Mouse (Mus musculus): ENCODE results near the gene Ppt1. TPM values are rescaled to one million over a fixed set of nuclear protein-coding genes. Genes with fewer than 3 reads are reported as not detected.

Gene Ppt1
- total and polyA plus RNA-seq, 2 experiments = 15.3 to 16.6 TPM

DNA sequence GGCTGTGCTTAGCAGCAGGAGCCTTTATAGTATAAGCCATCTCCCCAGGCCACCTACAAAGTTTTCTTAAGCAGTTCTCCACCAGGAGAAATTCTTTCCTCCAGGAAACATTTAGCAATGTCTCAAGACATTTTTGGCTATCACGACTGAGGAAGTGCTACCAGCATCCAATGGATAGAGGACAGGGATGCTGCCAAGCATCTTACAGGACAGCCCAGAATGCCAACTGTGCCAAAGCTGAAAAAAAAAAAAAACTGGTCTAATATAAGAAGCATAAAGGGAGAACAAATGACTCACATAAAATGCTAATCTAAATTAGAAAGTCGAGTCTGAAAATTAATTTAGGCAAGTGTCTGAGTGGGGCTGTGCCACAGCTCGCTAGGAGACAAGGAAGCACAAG lies 46.5 kb downstream of the Ppt1 start:
- TF ChIP-seq CTCF (IDR thresholded peaks at IDR 0.05; ENCODE audit: low read depth, low read length) = no peak
- TF ChIP-seq POLR2A (IDR thresholded peaks at IDR 0.05; ENCODE audit: extremely low read depth, insufficient read depth, low read length) = no peak

GRCm38 (mm10) chr4:122883294-122883693 lies 47.3 kb downstream of the Ppt1 start:
- peaks cover 17% of the 10 kb centered on the region for H3K4me1 ChIP-seq (ENCODE audit: control insufficient read depth, insufficient read depth, low read length)
- 82% methylated on average over 3 of the region's 3 CpGs for WGBS
- H3K27me3 ChIP-seq (ENCODE audit: control insufficient read depth, insufficient read depth, low read length) = no peaks in the 10 kb centered on the region
- H3K27ac ChIP-seq (replicated peaks; ENCODE audit: insufficient read depth, low read depth, low read length) = no peak overlapping the region
- H3K79me2 ChIP-seq (ENCODE audit: control insufficient read depth, insufficient read depth, low read length) = peaks cover 14% of the 10 kb centered on the region; the same call in 1 of the 2 replicates
- DNase-seq (ENCODE audit: extremely low read depth, low read depth, low spot score) = no peak
- H3K9ac ChIP-seq (ENCODE audit: low read depth, low read length) = no peak overlapping the region
- no peaks in the 10 kb centered on the region for H3K36me3 ChIP-seq (ENCODE audit: control insufficient read depth, insufficient read depth, low read length)
- H3K4me3 ChIP-seq (ENCODE audit: insufficient read depth, low read depth, low read length) = no peak overlapping the region
- no peak for TF ChIP-seq POLR2A (IDR thresholded peaks at IDR 0.05; ENCODE audit: extremely low read depth, insufficient read depth, low read length)
- TF ChIP-seq CTCF (IDR thresholded peaks at IDR 0.05; ENCODE audit: low read depth, low read length) = no peak

More for the DNA sequence above, 46.5 kb downstream of the Ppt1 start:
- Histone ChIP-seq H3K36me3 (ENCODE audit: control insufficient read depth, insufficient read depth, low read length) (no peaks in the 10 kb centered on the region), H3K79me2 (ENCODE audit: control insufficient read depth, insufficient read depth, low read length) (peaks cover 14% of the 10 kb centered on the region; the same call in 1 of the 2 replicates), H3K4me1 (ENCODE audit: control insufficient read depth, insufficient read depth, low read length) (peaks cover 17% of the 10 kb centered on the region), H3K9ac (ENCODE audit: low read depth, low read length) (no peak overlapping the region), H3K4me3 (ENCODE audit: insufficient read depth, low read depth, low read length) (no peak overlapping the region), H3K27ac (replicated peaks; ENCODE audit: insufficient read depth, low read depth, low read length) (no peak overlapping the region), H3K27me3 (ENCODE audit: control insufficient read depth, insufficient read depth, low read length) (no peaks in the 10 kb centered on the region)
- 79% methylated on average over 3 of the region's 3 CpGs for WGBS
- no peak for DNase-seq (ENCODE audit: extremely low read depth, low read depth, low spot score)

DNA sequence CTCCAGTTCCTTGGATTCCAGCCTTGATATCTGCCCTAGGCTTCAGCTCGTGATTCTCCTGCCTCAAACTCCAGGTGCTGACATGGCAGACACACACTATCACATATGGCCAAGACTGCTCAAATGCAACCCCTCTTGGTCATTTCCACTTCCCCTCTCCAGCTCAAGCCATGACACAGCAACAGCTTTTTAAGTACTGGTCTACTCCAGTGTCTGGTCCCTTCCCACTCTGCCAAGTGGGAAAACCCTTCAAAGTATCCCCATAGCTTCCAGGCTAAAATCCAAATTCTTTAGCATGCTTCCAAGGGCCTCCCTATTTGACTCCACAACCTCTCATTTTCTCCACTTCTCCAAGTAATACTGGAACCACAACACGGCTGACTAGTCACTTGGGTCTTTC lies 48.0 kb downstream of the Ppt1 start:
- Histone ChIP-seq H3K79me2 (ENCODE audit: control insufficient read depth, insufficient read depth, low read length) (peaks cover 10% of the 10 kb centered on the region; the same call in 1 of the 2 replicates), H3K4me3 (ENCODE audit: insufficient read depth, low read depth, low read length) (no peak overlapping the region), H3K36me3 (ENCODE audit: control insufficient read depth, insufficient read depth, low read length) (no peaks in the 10 kb centered on the region), H3K9ac (ENCODE audit: low read depth, low read length) (0 out of 2 replicates have a peak overlapping the region, but pooled peaks have one; percentile 15), H3K27me3 (ENCODE audit: control insufficient read depth, insufficient read depth, low read length) (no peaks in the 10 kb centered on the region), H3K4me1 (ENCODE audit: control insufficient read depth, insufficient read depth, low read length) (peaks cover 17% of the 10 kb centered on the region), H3K27ac (replicated peaks; ENCODE audit: insufficient read depth, low read depth, low read length) (no peak overlapping the region)
- WGBS = 57% methylated on average over 2 of the region's 2 CpGs
- DNase-seq (ENCODE audit: extremely low read depth, low read depth, low spot score) = no peak
- TF ChIP-seq CTCF (IDR thresholded peaks at IDR 0.05; ENCODE audit: low read depth, low read length) = no peak
- TF ChIP-seq POLR2A (IDR thresholded peaks at IDR 0.05; ENCODE audit: extremely low read depth, insufficient read depth, low read length) = no peak

DNA sequence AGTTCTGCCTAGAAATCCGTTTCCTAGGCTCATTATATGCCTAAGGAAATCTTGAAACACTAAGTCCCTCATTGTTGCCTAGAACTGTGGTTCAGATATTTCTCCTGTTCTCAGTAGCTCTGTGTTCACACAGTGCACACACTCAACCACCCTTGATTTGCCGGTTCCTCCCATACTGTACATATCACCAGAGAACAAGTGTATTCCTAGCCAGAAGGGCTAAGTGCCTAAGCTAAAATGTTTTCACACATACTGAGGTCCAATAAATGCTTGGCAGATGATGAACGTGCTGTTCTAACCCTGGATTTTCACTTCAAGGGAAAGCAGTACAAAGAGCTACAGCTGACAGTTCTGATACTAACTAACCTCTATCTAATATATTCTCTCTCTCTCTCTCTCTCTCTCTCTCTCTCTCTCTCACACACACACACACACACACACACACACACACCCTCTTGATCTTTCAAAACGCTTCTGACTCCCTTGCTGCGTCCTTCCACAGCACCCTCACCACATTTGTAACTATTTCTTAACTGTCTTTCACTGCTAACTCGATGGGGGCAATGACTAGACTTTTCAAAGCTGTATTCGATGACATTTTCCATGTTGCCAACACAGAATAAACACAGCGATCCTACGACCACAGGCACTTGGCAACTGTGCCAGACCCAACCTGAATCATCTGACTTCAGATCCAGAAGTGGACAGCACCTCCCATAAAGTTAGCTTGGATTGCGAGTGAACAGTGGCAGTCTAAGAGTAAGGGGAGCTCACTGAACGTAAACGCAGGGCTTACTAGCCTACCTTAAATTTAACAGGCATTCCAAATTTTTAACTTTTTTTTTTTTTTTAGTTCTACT lies 48.7 kb downstream of the Ppt1 start:
- H3K9ac ChIP-seq (ENCODE audit: low read depth, low read length) = peak overlapping the region; percentile 39
- TF ChIP-seq CTCF (IDR thresholded peaks at IDR 0.05; ENCODE audit: low read depth, low read length) (no peak), POLR2A (IDR thresholded peaks at IDR 0.05; ENCODE audit: extremely low read depth, insufficient read depth, low read length) (no peak)
- DNase-seq (ENCODE audit: extremely low read depth, low read depth, low spot score) = peak; percentile 67
- H3K79me2 ChIP-seq (ENCODE audit: control insufficient read depth, insufficient read depth, low read length) = peaks cover 10% of the 10 kb centered on the region; the same call in 1 of the 2 replicates
- peak overlapping the region; percentile 74 for H3K4me3 ChIP-seq (ENCODE audit: insufficient read depth, low read depth, low read length)
- no peaks in the 10 kb centered on the region for H3K36me3 ChIP-seq (ENCODE audit: control insufficient read depth, insufficient read depth, low read length)
- H3K4me1 ChIP-seq (ENCODE audit: control insufficient read depth, insufficient read depth, low read length) = peaks cover 17% of the 10 kb centered on the region
- 0 out of 2 replicates have a peak overlapping the region, but pooled peaks have one; percentile 3 for H3K27ac ChIP-seq (replicated peaks; ENCODE audit: insufficient read depth, low read depth, low read length)
- no peaks in the 10 kb centered on the region for H3K27me3 ChIP-seq (ENCODE audit: control insufficient read depth, insufficient read depth, low read length)
- WGBS = 9% methylated on average over 12 of the region's 12 CpGs

GRCm38 (mm10) chr4:122885768-122886578 lies 49.9 kb downstream of the Ppt1 start, which contains the start of gene Cap1:
Gene Cap1 (minus strand): TSS chr4:122886056.
- peak; percentile 96 for DNase-seq (ENCODE audit: extremely low read depth, low read depth, low spot score)
- WGBS = under 1% methylated on average over 49 of the region's 49 CpGs

More at GRCm38 (mm10) chr4:122885768-122886578, 49.9 kb downstream of the Ppt1 start, which contains the start of gene Cap1:
- Histone ChIP-seq H3K9ac (ENCODE audit: low read depth, low read length) (peak within 1 kb of the TSS; percentile 82), H3K36me3 (ENCODE audit: control insufficient read depth, insufficient read depth, low read length) (no peaks in the 10 kb centered on the region), H3K4me3 (ENCODE audit: insufficient read depth, low read depth, low read length) (peak within 1 kb of the TSS; percentile 74), H3K4me1 (ENCODE audit: control insufficient read depth, insufficient read depth, low read length) (peaks cover 17% of the 10 kb centered on the region), H3K27ac (replicated peaks; ENCODE audit: insufficient read depth, low read depth, low read length) (peak within 1 kb of the TSS; percentile 94), H3K79me2 (ENCODE audit: control insufficient read depth, insufficient read depth, low read length) (peaks cover 7% of the 10 kb centered on the region; the same call in 1 of the 2 replicates), H3K27me3 (ENCODE audit: control insufficient read depth, insufficient read depth, low read length) (no peaks in the 10 kb centered on the region)
- no peak for TF ChIP-seq CTCF (IDR thresholded peaks at IDR 0.05; ENCODE audit: low read depth, low read length)
- TF ChIP-seq POLR2A (IDR thresholded peaks at IDR 0.05; ENCODE audit: extremely low read depth, insufficient read depth, low read length) = peak; percentile 95

Measured in liver, adult 2 months (tissue).